Mouse (Mus musculus) kidney, postnatal 4 days (tissue): ENCODE data around the gene Olfr730.

ENCODE experiments used
- DNase-seq, 2 experiments: peaks; one replicate each; pipeline ENCODE4 v3.0.0; 2021; ENCODE audit warnings: mixed read lengths in 2 of 2

The Olfr730 gene

DNA sequence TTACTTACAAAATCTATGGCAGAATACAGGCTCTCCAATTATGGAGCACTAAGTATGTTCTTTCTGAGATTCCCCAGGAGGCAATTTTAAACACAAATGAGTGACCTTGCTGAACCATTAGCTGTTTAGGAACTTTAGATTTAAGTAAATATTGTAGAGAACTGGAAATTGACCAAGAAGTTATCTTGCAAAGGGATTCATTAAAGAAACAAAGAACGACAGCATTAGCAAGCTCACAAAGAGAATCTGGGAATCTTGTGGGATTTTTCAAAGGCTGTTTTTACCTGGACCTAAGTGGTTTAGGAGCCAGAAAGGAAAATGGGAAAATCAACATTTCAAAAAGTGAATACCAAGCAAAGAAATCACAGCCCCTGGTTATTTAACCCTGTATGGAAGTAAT is at the start of gene Olfr730:
Gene Olfr730, minus strand, starts transcription at position 101 of the 400 bp plus-strand sequence.
- DNase-seq: no peak

- DNase-seq: no peak
These were observed 35.2 kb downstream of the Olfr730 start, which contains the start of gene Olfr729 for GRCm38 (mm10) chr14:50152810-50153209. Gene Olfr729 (minus strand): TSS chr14:50152910.

DNA sequence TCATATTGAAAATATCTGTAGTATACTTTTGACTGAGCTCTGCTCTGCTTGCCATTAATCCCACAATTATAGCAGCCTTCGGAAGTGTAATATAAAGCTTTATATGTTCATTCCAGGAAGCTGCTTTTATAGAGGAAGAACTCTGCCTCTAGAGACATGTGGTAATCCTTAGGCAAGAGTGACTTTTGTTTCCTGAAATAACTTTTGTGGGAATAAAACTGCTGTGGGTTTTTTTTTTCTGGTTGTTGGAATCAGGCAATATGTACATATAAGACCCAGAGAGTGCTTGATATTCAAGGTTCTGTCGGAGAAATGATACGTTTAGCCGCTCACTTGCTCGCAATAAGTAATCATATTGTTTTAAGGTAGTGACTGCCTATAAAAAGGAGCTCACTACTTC is 45.4 kb downstream of the Olfr730 start, which contains the start of gene Olfr728:
Gene Olfr728, minus strand, starts transcription at position 101 of the 400 bp plus-strand sequence.
- no peak for DNase-seq
